Mouse (Mus musculus): ENCODE measurements around the gene Ank. TPM values are rescaled to one million over a fixed set of nuclear protein-coding genes. Genes with fewer than 3 reads are reported as not detected.

Gene Ank
- polyA plus RNA-seq, 1 experiment: 21.7 TPM

DNA sequence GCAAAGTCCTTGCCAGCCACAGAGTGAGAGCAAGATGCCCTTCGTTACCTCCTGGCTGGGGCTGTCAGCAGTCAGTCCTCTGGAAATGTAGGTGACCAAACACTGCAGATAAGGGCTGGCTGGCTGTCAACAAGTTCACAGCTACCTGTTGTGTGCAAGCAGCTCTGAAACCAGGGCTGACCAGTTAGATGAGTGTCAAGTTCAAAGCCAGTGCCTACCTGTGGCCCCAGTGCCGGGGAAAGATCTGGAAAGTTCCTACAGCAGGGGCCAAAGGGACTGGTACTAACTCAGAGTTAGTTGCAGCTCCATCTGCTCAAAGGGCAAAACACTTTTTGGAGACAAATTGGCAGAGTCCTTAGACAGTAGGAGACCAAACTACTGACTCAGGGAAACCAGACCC is 9.5 kb upstream of the Ank start:
- no peak for TF ChIP-seq GATA1 (IDR thresholded peaks at IDR 0.05; ENCODE audit: low read length)

- no peak for TF ChIP-seq GATA1 (IDR thresholded peaks at IDR 0.05; ENCODE audit: low read length)
Measured at GRCm38 (mm10) chr15:27461336-27462245, 4.9 kb upstream of the Ank start.

DNA sequence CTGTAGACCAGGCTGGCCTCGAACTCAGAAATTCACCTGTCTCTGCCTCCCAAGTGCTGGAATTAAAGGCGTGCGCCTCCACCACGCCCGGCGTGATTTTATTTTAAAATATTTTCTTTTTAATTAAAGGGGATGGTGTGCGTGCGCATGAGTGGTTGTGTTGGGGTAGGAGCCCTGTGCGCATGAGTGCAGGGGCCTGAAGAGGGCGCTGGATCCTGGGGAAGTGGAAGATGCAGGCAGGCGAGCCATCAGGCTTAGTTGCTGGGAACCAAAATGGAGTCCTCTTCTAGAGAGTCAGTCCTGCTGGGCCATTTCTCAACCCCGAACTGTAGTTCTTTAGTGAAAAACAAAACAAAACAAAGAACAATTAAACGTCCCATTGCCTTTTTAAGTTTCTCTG is 2.6 kb upstream of the Ank start:
- TF ChIP-seq GATA1 (IDR thresholded peaks at IDR 0.05; ENCODE audit: low read length): no peak

GRCm38 (mm10) chr15:27465391-27466005 is 979 bp upstream of the Ank start:
- no peak for TF ChIP-seq GATA1 (IDR thresholded peaks at IDR 0.05; ENCODE audit: low read length)

- TF ChIP-seq GATA1 (IDR thresholded peaks at IDR 0.05; ENCODE audit: low read length): no peak
Measured at GRCm38 (mm10) chr15:27467081-27467491, 609 bp downstream of the Ank start.

GRCm38 (mm10) chr15:27467641-27468040 is 1.2 kb downstream of the Ank start:
- TF ChIP-seq GATA1 (IDR thresholded peaks at IDR 0.05; ENCODE audit: low read length): no peak

DNA sequence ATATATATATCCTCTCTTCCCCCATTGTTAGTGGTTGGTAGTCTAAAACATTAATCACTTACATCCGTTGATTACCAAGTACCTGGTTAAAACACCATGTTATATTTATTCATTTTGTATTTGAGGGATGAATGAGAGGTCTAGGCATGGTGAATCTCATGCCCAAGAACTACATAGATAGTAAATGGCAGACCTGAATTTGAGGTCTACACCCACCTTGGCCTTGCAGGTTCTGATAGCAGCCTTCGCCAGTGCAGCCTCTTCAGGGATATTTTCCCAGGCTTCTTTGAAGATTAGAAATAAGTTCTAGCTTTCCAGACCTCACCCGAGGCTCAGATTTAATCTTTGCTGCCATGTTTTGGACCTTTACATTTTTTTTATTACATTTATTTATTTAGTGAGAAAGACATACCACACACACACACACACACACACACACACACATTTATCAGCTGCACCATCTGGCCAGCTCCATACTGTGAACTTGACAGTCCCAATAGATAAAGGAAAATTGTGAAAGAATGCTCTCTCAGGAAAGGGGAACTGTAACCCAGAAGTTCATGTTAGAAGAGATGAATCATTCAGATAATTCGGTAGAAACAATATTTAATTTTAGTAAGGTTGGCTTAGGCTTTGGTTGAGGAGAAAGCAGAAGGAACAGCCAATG is 2.5 kb downstream of the Ank start:
- TF ChIP-seq GATA1 (IDR thresholded peaks at IDR 0.05; ENCODE audit: low read length): no peak

- no peak for TF ChIP-seq GATA1 (IDR thresholded peaks at IDR 0.05; ENCODE audit: low read length)
Measured at GRCm38 (mm10) chr15:27472315-27472714, 5.8 kb downstream of the Ank start.

GRCm38 (mm10) chr15:27475988-27476387 is 9.5 kb downstream of the Ank start:
- TF ChIP-seq GATA1 (IDR thresholded peaks at IDR 0.05; ENCODE audit: low read length): no peak

DNA sequence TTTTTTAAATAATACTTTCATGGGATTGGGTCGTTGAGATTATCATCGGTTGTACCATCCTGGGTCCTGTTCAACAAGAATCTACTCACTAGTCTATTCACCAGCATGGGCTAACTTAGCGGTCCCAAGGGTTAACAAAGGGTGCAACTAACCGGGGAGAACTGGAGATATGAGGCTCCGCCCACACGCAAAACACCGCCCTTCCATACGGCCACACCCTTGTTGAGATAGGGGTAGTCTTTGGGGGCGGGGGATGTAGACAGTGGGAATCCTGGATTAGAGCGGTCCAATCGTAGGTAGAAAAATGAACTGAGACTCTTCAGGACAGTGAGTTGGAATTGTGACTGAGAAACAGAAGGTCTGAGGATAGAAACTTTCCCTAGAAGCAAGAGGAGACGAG is 10.2 kb downstream of the Ank start:
- no peak for TF ChIP-seq GATA1 (IDR thresholded peaks at IDR 0.05; ENCODE audit: low read length)

GRCm38 (mm10) chr15:27477159-27477558 is 10.7 kb downstream of the Ank start:
- no peak for TF ChIP-seq GATA1 (IDR thresholded peaks at IDR 0.05; ENCODE audit: low read length)

DNA sequence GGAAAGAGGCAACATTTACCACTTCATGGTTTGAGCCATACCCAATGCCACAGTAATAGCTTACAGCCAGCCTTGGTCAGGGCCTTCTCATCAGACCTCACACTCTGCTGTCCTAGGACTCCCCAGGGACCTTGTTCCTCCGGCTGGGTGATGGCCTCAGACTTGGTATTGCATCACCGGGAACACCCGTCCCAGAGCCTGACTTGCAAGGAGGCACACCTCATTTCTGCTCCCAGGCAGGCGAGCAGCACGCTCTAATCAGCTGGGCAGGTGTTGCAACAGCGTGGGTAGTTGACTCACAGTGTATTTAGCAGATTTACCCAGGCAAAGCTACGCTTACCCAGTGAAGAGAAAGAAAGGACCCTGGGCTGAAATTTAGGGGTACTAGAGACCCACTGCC is 11.2 kb downstream of the Ank start:
- no peak for TF ChIP-seq GATA1 (IDR thresholded peaks at IDR 0.05; ENCODE audit: low read length)

DNA sequence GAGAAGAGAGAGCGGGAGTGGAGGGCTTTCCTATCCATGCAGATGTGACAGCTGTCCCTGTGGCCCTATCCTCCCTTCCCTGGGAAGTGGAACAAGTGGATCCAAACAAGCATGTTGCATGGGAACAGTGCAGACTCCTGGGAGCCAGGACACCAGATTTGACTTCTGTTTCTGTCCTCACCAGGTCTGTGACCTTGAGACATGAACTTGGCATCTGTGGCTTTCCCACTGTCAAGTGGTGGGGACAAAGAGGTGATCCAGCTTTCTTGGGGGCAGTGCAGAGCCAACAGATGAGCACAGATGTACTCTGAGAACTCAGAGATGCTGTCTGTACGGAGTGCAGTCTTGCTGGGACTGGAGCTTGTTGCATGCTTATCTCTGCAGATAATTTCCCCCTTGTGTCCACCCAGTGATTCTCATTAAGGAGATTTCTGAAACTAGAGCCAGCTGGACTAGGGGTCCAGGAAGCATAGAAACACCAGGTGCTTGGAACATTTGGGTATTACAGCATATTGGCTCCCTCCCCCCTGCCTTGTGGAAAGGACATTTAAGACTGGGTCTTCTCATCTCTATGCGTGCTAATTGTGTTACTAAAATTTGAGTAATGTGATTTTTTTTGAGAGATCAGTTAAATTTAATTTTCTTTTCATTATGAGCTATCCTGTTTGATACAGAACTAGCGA is 14.0 kb downstream of the Ank start:
- TF ChIP-seq GATA1 (IDR thresholded peaks at IDR 0.05; ENCODE audit: low read length): no peak

DNA sequence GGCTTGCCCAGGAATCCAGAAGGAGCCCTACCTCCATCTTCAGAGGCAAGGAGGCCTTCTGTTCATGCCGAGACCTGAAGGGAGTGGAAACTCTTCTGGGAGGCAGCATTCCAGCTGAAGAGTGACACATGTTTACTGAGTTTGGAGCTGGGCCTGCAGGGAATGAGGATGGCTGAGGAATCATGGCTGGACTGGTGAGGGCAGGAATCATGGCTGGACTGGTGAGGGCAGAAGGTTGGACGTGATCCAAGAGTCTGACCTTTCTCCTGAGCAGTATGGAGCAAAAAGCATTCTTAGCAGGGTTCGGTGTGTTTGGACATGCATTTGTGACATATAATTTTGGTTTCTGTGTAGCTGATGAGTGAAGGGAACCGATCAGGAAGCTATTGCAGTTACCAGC is 15.5 kb downstream of the Ank start:
- no peak for TF ChIP-seq GATA1 (IDR thresholded peaks at IDR 0.05; ENCODE audit: low read length)

DNA sequence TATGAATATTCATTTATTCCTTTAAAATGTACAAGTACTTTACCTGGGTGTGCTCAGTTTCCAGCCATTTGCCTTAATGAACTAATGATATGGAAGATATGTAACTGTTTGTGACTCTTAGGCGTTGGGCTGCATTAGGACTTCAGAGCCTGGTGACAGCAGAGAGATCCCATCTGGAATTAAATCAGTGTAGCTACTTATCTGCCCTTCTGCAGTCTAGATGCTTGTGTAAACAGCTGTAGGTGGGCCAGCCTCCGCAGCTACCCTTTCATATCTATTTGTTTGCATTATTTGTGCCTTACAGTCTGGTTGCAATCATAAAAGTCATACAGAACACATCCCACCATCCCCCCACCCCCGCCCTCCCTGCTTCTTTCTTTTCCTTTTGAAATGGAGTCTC is 16.7 kb downstream of the Ank start:
- TF ChIP-seq GATA1 (IDR thresholded peaks at IDR 0.05; ENCODE audit: low read length): no peak
